Mouse (Mus musculus): Measurements from ENCODE around the gene Efhb.
A peak's percentile ranks its signal among the peaks of the same experiment; 100 is the strongest.

DNA sequence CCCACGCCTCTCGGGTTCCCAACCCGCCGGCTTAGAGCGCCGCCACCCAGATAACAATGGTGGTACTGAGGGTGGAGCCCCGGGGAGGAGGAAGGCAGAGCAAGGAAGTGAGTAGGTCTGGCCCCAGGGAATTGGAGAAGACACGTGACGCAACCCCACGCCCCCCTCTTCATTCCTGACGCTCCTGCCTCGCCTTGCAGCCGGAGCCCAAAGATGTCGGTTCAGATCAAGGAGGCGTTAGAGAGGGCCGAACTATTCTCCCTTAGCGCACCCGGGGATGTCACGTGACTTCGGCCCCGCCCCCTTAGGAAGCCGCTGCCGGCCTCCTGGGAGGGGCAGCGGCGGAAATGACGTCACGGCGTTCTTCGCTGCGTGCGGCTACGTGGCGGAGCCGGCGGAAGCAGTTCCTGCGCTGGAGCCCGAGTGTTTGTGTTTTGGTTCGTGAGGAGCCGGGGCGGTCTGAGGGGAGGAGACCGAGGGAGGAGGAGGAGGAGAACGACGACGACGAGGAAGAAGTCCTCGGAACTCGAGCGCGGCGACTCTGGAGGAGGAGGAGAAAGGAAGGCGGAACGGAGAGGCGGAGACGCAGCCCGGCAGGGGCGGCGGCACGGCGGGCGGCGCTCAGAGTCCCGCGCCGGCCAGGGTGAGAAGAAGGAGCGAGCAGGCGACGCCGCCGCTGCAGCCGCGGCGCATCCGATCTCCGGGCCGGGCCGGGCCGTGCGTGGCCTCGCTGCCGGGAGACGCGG lies 15.9 kb upstream of the Efhb start, which contains the start of gene Rab5a:
- 0 out of 2 replicates have a peak, but pooled peaks have one; percentile 37 for TF ChIP-seq HCFC1 (IDR thresholded peaks at IDR 0.05; ENCODE audit: borderline replicate concordance, insufficient read depth, low read length)
- TF ChIP-seq ZNF384 (IDR thresholded peaks at IDR 0.05; ENCODE audit: low read depth, low read length) = no peak
- TF ChIP-seq CHD2 (IDR thresholded peaks at IDR 0.05; ENCODE audit: low read depth, low read length) = no peak
